Mouse (Mus musculus) lung, adult 2 months (tissue): ENCODE measurements around the gene Ptprd.

Experiments used
- CTCF ChIP-seq: fragments of 200-500 bp; IDR thresholded peaks from 2 replicates; pipeline ENCODE4 v1.5.1; 2011; ENCODE audit warnings: mild to moderate bottlenecking, low read length, control low read depth; ENCODE audit not compliant: insufficient read depth
- POLR2A ChIP-seq: fragments of 200-500 bp; IDR thresholded peaks from 2 replicates; pipeline ENCODE4 v1.6.1; 2011; ENCODE audit warnings: low read depth, mild to moderate bottlenecking, control low read depth, low read length, borderline replicate concordance; ENCODE audit errors: extremely low read depth

GRCm38 (mm10) chr4:76461336-76461735 lies 1750.4 kb downstream of the Ptprd start:
- TF ChIP-seq POLR2A (no peak), CTCF (no peak)
